8 mouse cellular contexts compared by ENCODE assay signal in the genomic region with DNA sequence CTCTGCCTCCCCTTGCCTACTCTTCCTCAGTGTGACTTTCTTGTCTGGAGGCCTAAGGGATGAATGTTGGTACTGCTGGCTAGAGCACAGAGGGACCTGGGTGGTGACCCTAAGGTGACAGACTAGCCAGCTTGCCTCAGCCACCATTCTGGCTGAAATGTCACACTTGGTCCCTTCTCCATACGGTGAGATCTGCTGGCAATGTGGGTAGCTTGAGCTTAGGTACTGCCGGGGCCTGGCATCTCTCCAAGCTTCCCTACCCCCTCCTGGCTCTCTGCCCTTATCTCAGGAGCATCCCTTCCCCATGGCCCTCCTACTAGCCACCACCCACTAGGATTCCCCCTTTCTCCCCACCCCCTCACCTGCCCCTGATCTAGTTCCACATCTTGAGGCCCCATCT.
DNase-seq lines count a peak whose midpoint lies in the region; ATAC-seq and TF ChIP-seq lines count a peak whose summit lies in the region.

No protein-coding gene starts in this region.

- no peaks in the 10 kb centered on the region for H3K36me3 ChIP-seq in heart, embryonic 14.5 days (ENCODE audit: control insufficient read depth, insufficient read depth, low read length)
- no peaks in the 10 kb centered on the region for H3K36me3 ChIP-seq in hindbrain, postnatal 0 days (ENCODE audit: insufficient read depth, low read length)
- H3K36me3 ChIP-seq in liver, postnatal 0 days (replicated peaks; ENCODE audit: insufficient read depth, low read length), result no peaks in the 10 kb centered on the region

- WGBS in heart, embryonic 14.5 days, result 7% methylated on average over 2 of the region's 2 CpGs
- WGBS in hindbrain, postnatal 0 days, result 16% methylated on average over 2 of the region's 2 CpGs
- 67% methylated on average over 2 of the region's 2 CpGs for WGBS in liver, postnatal 0 days (ENCODE audit: insufficient replicate concordance)

- H3K27ac ChIP-seq in heart, embryonic 14.5 days (replicated peaks in 1 of 2; ENCODE audit: control insufficient read depth in 1 of 2, insufficient read depth in 1 of 2, low read depth in 2 of 2, low read length in 2 of 2), result peak overlapping the region; percentile 75 to 92
- peak overlapping the region; percentile 41; the same call in 1 of the 2 replicates for H3K27ac ChIP-seq in hindbrain, postnatal 0 days
- H3K27ac ChIP-seq in liver, postnatal 0 days (ENCODE audit: low read depth), result no peak overlapping the region

- peaks cover 4% of the 10 kb centered on the region; the same call in 1 of the 2 replicates for H3K9me3 ChIP-seq in heart, embryonic 14.5 days (ENCODE audit: control insufficient read depth, low read length)
- no peaks in the 10 kb centered on the region for H3K9me3 ChIP-seq in hindbrain, postnatal 0 days (ENCODE audit: low read length)
- no peaks in the 10 kb centered on the region for H3K9me3 ChIP-seq in liver, postnatal 0 days (ENCODE audit: low read length)

- no peak overlapping the region for H3K4me3 ChIP-seq in heart, embryonic 14.5 days (ENCODE audit: control insufficient read depth in 1 of 2, insufficient read depth in 1 of 2, low read depth in 1 of 2, low read length in 2 of 2)
- H3K4me3 ChIP-seq in hindbrain, postnatal 0 days (ENCODE audit: low read length), result no peak overlapping the region
- H3K4me3 ChIP-seq in liver, postnatal 0 days (ENCODE audit: low read depth, low read length), result no peak overlapping the region

- no peaks in the 10 kb centered on the region for H3K27me3 ChIP-seq in heart, embryonic 14.5 days (ENCODE audit: control insufficient read depth, insufficient read depth, low read length)
- no peaks in the 10 kb centered on the region for H3K27me3 ChIP-seq in hindbrain, postnatal 0 days (ENCODE audit: insufficient read depth, low read length)
- H3K27me3 ChIP-seq in liver, postnatal 0 days (ENCODE audit: insufficient read depth, low read length), result no peaks in the 10 kb centered on the region

- no peak for TF ChIP-seq EP300 in liver, postnatal 0 days (IDR thresholded peaks at IDR 0.05; ENCODE audit: low read depth)

- no peak for ATAC-seq in heart, embryonic 14.5 days (ENCODE audit: insufficient number of reproducible peaks, insufficient read depth, low FRiP score, low read depth)
- ATAC-seq in common myeloid progenitor, adult 5-6 weeks (replicated peaks; ENCODE audit: low read depth, poor library complexity, severe bottlenecking), result 0 out of 2 replicates have a peak, but pooled peaks have one; percentile 30
- ATAC-seq in hindbrain, postnatal 0 days, result peak; percentile 49
- no peak for ATAC-seq in liver, postnatal 0 days

- H3K4me1 ChIP-seq in heart, embryonic 14.5 days (ENCODE audit: control insufficient read depth in 2 of 2, insufficient read depth in 2 of 2, low read length in 2 of 2), result peaks cover 48 to 59% of the 10 kb centered on the region in 2 experiments
- peaks cover 15% of the 10 kb centered on the region; the same call in 1 of the 2 replicates for H3K4me1 ChIP-seq in hindbrain, postnatal 0 days (ENCODE audit: insufficient read depth, low read length)
- 0 out of 2 replicates have a peak, but pooled peaks cover 3% of the 10 kb centered on the region for H3K4me1 ChIP-seq in liver, postnatal 0 days (ENCODE audit: insufficient read depth)

- H3K4me2 ChIP-seq in heart, embryonic 14.5 days (ENCODE audit: low read length), result peak overlapping the region; percentile 40; the same call in 1 of the 2 replicates
- H3K4me2 ChIP-seq in hindbrain, postnatal 0 days (ENCODE audit: low read depth, low read length), result no peak overlapping the region
- no peak overlapping the region for H3K4me2 ChIP-seq in liver, postnatal 0 days (ENCODE audit: low read depth, low read length)

- DNase-seq in heart, adult 18-20 months, result no peak
- peak; percentile 47 for DNase-seq in brain, adult 2 months (ENCODE audit: low read depth, low spot score)
- peak; percentile 66 for DNase-seq in hindbrain, postnatal 0 days (ENCODE audit: low spot score)
- no peak for DNase-seq in ovary, postnatal 14 days (ENCODE audit: low spot score)
- no peak for DNase-seq in liver, postnatal 0 days
- DNase-seq in thymus, postnatal 0 days (ENCODE audit: low spot score), result no peak

- H3K9ac ChIP-seq in heart, embryonic 14.5 days (ENCODE audit: low read length), result peak overlapping the region; percentile 54; the same call in 1 of the 2 replicates
- H3K9ac ChIP-seq in hindbrain, postnatal 0 days (replicated peaks; ENCODE audit: low read length), result no peak overlapping the region
- H3K9ac ChIP-seq in liver, postnatal 0 days (replicated peaks), result no peak overlapping the region

- no peak for TF ChIP-seq CTCF in hindbrain, postnatal 0 days (IDR thresholded peaks at IDR 0.05; ENCODE audit: low read depth)
- no peak for TF ChIP-seq CTCF in liver, postnatal 0 days (IDR thresholded peaks at IDR 0.05; ENCODE audit: low read depth)

Comparison
In these comparisons a context has a peak if more than half of its experiments do, and no peak if none do; other contexts are left out.
1. ATAC-seq: peak in common myeloid progenitor, adult 5-6 weeks (single experiment) and hindbrain, postnatal 0 days (single experiment); none in heart, embryonic 14.5 days (single experiment) and liver, postnatal 0 days (single experiment).
2. DNase-seq: peak in brain, adult 2 months (single experiment) and hindbrain, postnatal 0 days (single experiment); none in heart, adult 18-20 months (0 of 2), ovary, postnatal 14 days (single experiment), liver, postnatal 0 days (single experiment) and thymus, postnatal 0 days (single experiment).